Mouse (Mus musculus) embryo, embryonic 11.5 days (tissue): ENCODE results near the gene Haspin.

Source experiments
- DNase-seq: peaks from one replicate; pipeline ENCODE4 v3.0.0-alpha.2; 2012; ENCODE audit warnings: low read depth, low spot score

Gene Haspin

DNA sequence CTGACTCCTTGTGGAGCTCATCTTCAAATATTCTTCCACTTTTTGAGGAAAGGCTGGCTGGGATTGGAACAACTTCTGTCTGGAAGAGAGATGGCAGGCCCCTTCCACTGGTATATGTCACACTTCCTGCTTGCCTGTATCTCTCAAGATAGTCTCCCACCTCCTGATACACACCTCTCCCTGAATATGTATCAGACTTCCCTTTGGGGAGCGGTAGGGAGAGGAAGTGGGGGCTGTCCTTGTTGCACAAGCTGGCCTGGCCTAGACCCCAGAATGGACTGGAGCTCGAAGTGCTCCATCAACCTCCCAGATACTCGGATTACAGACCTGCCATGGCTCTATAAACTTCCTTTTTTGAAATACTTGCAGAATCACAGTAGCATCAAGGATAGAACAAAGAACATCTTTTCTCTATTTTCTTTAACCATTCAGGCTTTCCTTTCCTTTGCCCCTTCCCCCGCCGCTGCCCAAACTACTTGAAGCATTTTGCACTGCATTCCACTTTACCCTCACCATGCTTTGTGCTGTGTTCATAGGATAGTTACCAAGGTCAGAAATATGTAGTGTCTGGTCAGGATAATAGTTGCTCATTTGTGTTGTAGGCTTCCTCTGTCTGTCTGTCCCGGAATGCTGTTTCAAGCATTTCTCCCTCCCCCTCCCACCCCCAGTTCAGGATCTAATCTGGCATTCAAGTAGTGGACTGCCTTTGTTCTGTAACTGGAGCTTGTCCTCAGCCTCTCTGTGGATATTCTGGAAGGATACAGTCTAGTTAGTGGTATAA lies 50.2 kb downstream of the Haspin start:
- DNase-seq = no peak
